Mouse (Mus musculus) lung, embryonic 15.5 days (tissue): ENCODE measurements around the gene Sipa1l2. TPM values are rescaled to one million over a fixed set of nuclear protein-coding genes. Genes with fewer than 3 reads are reported as not detected.

Experiments used
- polyA plus RNA-seq: library from polyadenylated mRNA; unstranded; fragments of >200 nt; fragmentation: Nextera tagmentation; extraction: Ambion mirVana; gene quantifications from 2 replicates; pipeline ENCODE4 v1.2.1, GENCODE M21; 2015

The Sipa1l2 gene
- polyA plus RNA-seq, 1 experiment from 2014 or later = 15.6 TPM

Other genes starting within 250 kb of the Sipa1l2 start
- gene Map10, start 100.0 kb upstream of the Sipa1l2 start, polyA plus RNA-seq = 6.7 and 6.8 TPM in 2 replicates
- gene Ntpcr, start 160.2 kb upstream of the Sipa1l2 start, polyA plus RNA-seq = 30.6 and 32.7 TPM in 2 replicates